Mouse (Mus musculus): ENCODE data around the gene Amacr. TPM values are rescaled to one million over a fixed set of nuclear protein-coding genes. Genes with fewer than 3 reads are reported as not detected.

Amacr gene
- polyA plus RNA-seq, 1 experiment from 2014 or later: 10.0 TPM

GRCm38 (mm10) chr15:11038476-11038875, 56.9 kb downstream of the Amacr start:
- H3K9me3 ChIP-seq: no peaks in the 10 kb centered on the region
- whole genome bisulfite sequencing: 4% methylated on average over 12 of the region's 12 CpGs
- H3K4me3 ChIP-seq (replicated peaks): no peak overlapping the region
- H3K4me1 ChIP-seq: peaks cover 22% of the 10 kb centered on the region
- ATAC-seq (ENCODE audit: low FRiP score): no peak
- H3K36me3 ChIP-seq (replicated peaks): no peaks in the 10 kb centered on the region
- no peak overlapping the region for H3K4me2 ChIP-seq
- H3K27me3 ChIP-seq: peaks cover 52% of the 10 kb centered on the region
- H3K9ac ChIP-seq: no peak overlapping the region
- H3K27ac ChIP-seq: no peak overlapping the region

- Histone ChIP-seq H3K4me3 (replicated peaks) (no peak overlapping the region), H3K4me2 (no peak overlapping the region), H3K9ac (no peak overlapping the region), H3K9me3 (no peaks in the 10 kb centered on the region), H3K27me3 (peaks cover 38% of the 10 kb centered on the region), H3K36me3 (replicated peaks) (no peaks in the 10 kb centered on the region), H3K4me1 (peaks cover 22% of the 10 kb centered on the region), H3K27ac (no peak overlapping the region)
- no peak for ATAC-seq (ENCODE audit: low FRiP score)
- 72% methylated on average over 5 of the region's 5 CpGs for WGBS
Observed at GRCm38 (mm10) chr15:11040067-11040466, 58.5 kb downstream of the Amacr start.

GRCm38 (mm10) chr15:11041229-11041628, 59.7 kb downstream of the Amacr start:
- no peak overlapping the region for H3K27ac ChIP-seq
- peaks cover 16% of the 10 kb centered on the region for H3K4me1 ChIP-seq
- H3K27me3 ChIP-seq: peaks cover 26% of the 10 kb centered on the region
- H3K4me3 ChIP-seq (replicated peaks): no peak overlapping the region
- no peaks in the 10 kb centered on the region for H3K36me3 ChIP-seq (replicated peaks)
- H3K4me2 ChIP-seq: no peak overlapping the region
- H3K9ac ChIP-seq: no peak overlapping the region
- WGBS: 89% methylated on average over 2 of the region's 2 CpGs
- no peaks in the 10 kb centered on the region for H3K9me3 ChIP-seq
- ATAC-seq (ENCODE audit: low FRiP score): no peak

- Histone ChIP-seq H3K4me2 (no peak overlapping the region), H3K27ac (no peak overlapping the region), H3K9me3 (no peaks in the 10 kb centered on the region), H3K4me3 (replicated peaks) (no peak overlapping the region), H3K4me1 (peaks cover under 1% of the 10 kb centered on the region; the same call in 1 of the 2 replicates), H3K9ac (no peak overlapping the region), H3K36me3 (replicated peaks) (no peaks in the 10 kb centered on the region), H3K27me3 (peaks cover 10% of the 10 kb centered on the region)
- 79% methylated on average over 5 of the region's 5 CpGs for WGBS
- ATAC-seq (ENCODE audit: low FRiP score): no peak
Observed at GRCm38 (mm10) chr15:11042828-11043227, 61.3 kb downstream of the Amacr start.

Other genes starting within 250 kb of the Amacr start
- 0.59 and 1.6 TPM in 2 replicates for gene C1qtnf3, start 29.4 kb upstream of the Amacr start, polyA plus RNA-seq (2016; fragmentation: Nextera tagmentation; extraction: Ambion mirVana)
- gene Slc45a2, start 19.0 kb downstream of the Amacr start, polyA plus RNA-seq (2016; fragmentation: Nextera tagmentation; extraction: Ambion mirVana): 0.13 and 0.17 TPM in 2 replicates
- 1.9 and 2.5 TPM in 2 replicates for gene Rxfp3, start 56.2 kb downstream of the Amacr start, polyA plus RNA-seq (2016; fragmentation: Nextera tagmentation; extraction: Ambion mirVana)
- 1.7 and 3.2 TPM in 2 replicates for gene Adamts12, start 83.0 kb downstream of the Amacr start, polyA plus RNA-seq (2016; fragmentation: Nextera tagmentation; extraction: Ambion mirVana)